Mouse (Mus musculus): Measurements from ENCODE around the gene Eps15l1.

DNA sequence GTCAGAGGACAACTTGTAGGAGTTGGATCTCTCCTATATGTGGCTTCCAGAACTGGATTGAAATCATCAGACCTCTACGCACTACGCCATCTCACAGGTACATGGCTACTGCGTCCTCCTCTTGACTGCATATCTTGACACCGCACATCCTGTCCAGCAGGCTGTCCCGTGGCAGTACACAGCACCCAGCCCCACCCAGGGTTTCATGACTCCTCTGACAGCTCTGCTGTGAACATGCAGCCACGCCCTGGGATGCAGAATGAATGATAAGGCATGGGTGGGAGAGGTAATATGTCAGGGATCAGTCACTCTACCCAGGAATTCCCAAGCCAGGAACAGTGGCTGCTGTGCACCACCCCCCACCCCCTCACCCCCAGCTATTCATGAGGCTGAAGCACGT, 7.4 kb downstream of the Eps15l1 start:
- TF ChIP-seq POLR2A (IDR thresholded peaks at IDR 0.05; ENCODE audit: control insufficient read depth, extremely low read depth, insufficient read depth, low read length, poor library complexity) = no peak
- TF ChIP-seq CTCF (IDR thresholded peaks at IDR 0.05; ENCODE audit: borderline replicate concordance, control insufficient read depth, extremely low read depth, insufficient read depth, low read length, poor library complexity) = no peak
